Comparison of ENCODE assay signal across 8 mouse cellular contexts in genomic region chr15:96285323-96286014, GRCm38 (mm10). TPM values are rescaled to one million over a fixed set of nuclear protein-coding genes. Genes with fewer than 3 reads are reported as not detected.
DNase-seq lines count a peak whose midpoint lies in the region; ATAC-seq and TF ChIP-seq lines count a peak whose summit lies in the region.

No protein-coding gene starts in this region.

- peak; percentile 84 for DNase-seq in CH12.LX (ENCODE audit: extremely low read depth)
- DNase-seq in c-Kit-positive CD71-negative TER-119-negative erythroid progenitor cells, embryonic 14.5 days (ENCODE audit: low read depth): peak; percentile 66
- peak; percentile 89 for DNase-seq in forebrain, embryonic 10.5 days (ENCODE audit: extremely low spot score, low spot score)
- DNase-seq in kidney, postnatal 14 days: peak; percentile 93
- peak; percentile 80 for DNase-seq in liver, embryonic 13.5 days
- DNase-seq in natural killer cell, adult 2 months (ENCODE audit: low spot score in 2 of 2): peak; percentile 85 to 86

- TF ChIP-seq EP300 in CH12.LX (IDR thresholded peaks at IDR 0.05; ENCODE audit: low read length): no peak; the same call in 1 of the 2 replicates

- TF ChIP-seq RAD21 in CH12.LX (IDR thresholded peaks at IDR 0.05; ENCODE audit: low read depth, low read length): no peak

- H3K4me1 ChIP-seq in CH12.LX (ENCODE audit: control insufficient read depth in 1 of 2, insufficient read depth in 2 of 2): peaks cover 0 to 34% of the 10 kb centered on the region in 2 experiments; a peak in 3 of 4 replicates
- H3K4me1 ChIP-seq in forebrain, embryonic 10.5 days: peaks cover 55% of the 10 kb centered on the region
- peaks cover 35% of the 10 kb centered on the region for H3K4me1 ChIP-seq in heart, embryonic 15.5 days (replicated peaks)
- H3K4me1 ChIP-seq in liver, embryonic 13.5 days (replicated peaks): peaks cover 44% of the 10 kb centered on the region
- peaks cover 22% of the 10 kb centered on the region for H3K4me1 ChIP-seq in stomach, embryonic 14.5 days (ENCODE audit: control insufficient read depth, insufficient read depth, low read length)

- in situ Hi-C loops in CH12.LX (cut with MboI; ENCODE audit: low pct_ligation_motif_present, low pct_unique_long_range_greater_than_20kb, low sequenced_read_pairs): no loop called here

- TF ChIP-seq POLR2A in CH12.LX (IDR thresholded peaks at IDR 0.05; ENCODE audit: low read depth, low read length): peak; percentile 81

- peak overlapping the region; percentile 94 for H3K9ac ChIP-seq in CH12.LX (ENCODE audit: insufficient read depth, low read depth)
- peak overlapping the region; percentile 99 for H3K9ac ChIP-seq in heart, embryonic 15.5 days
- H3K9ac ChIP-seq in liver, embryonic 13.5 days: peak overlapping the region; percentile 98
- peak overlapping the region; percentile 100 for H3K9ac ChIP-seq in stomach, embryonic 14.5 days (replicated peaks; ENCODE audit: low read depth, low read length)

- peak overlapping the region; percentile 77 for H3K4me2 ChIP-seq in CH12.LX (ENCODE audit: insufficient read depth, low read depth, poor library complexity, severe bottlenecking)
- peak overlapping the region; percentile 82 for H3K4me2 ChIP-seq in heart, embryonic 15.5 days
- H3K4me2 ChIP-seq in liver, embryonic 13.5 days: peak overlapping the region; percentile 90
- H3K4me2 ChIP-seq in stomach, embryonic 14.5 days (replicated peaks; ENCODE audit: low read depth, low read length): peak overlapping the region; percentile 88

- peak overlapping the region; percentile 82 for H3K27ac ChIP-seq in CH12.LX (ENCODE audit: insufficient read depth, low read depth)
- peak overlapping the region; percentile 100 for H3K27ac ChIP-seq in forebrain, embryonic 10.5 days
- H3K27ac ChIP-seq in heart, embryonic 15.5 days: peak overlapping the region; percentile 100
- peak overlapping the region; percentile 98 for H3K27ac ChIP-seq in liver, embryonic 13.5 days
- peak overlapping the region; percentile 100 for H3K27ac ChIP-seq in stomach, embryonic 14.5 days (ENCODE audit: low read length)

- H3K4me3 ChIP-seq in CH12.LX (replicated peaks in 1 of 3; ENCODE audit: low read depth in 2 of 3, low read length in 2 of 3, poor library complexity in 1 of 3): peak overlapping the region; percentile 73 to 83 (median 83)
- peak overlapping the region; percentile 93 for H3K4me3 ChIP-seq in forebrain, embryonic 10.5 days
- peak overlapping the region; percentile 92 for H3K4me3 ChIP-seq in heart, embryonic 15.5 days
- peak overlapping the region; percentile 92 for H3K4me3 ChIP-seq in liver, embryonic 13.5 days (replicated peaks)
- H3K4me3 ChIP-seq in stomach, embryonic 14.5 days (ENCODE audit: low read depth, low read length): peak overlapping the region; percentile 90

- TF ChIP-seq CTCF in CH12.LX (conservative IDR thresholded peaks at IDR 0.05 in 1 of 2, IDR thresholded peaks at IDR 0.05 in 1 of 2; ENCODE audit: low read depth in 2 of 2, low read length in 2 of 2): no peak

- peaks cover 5% of the 10 kb centered on the region for H3K9me3 ChIP-seq in CH12.LX (replicated peaks; ENCODE audit: low read length)
- H3K9me3 ChIP-seq in forebrain, embryonic 10.5 days: peaks cover 8% of the 10 kb centered on the region; the same call in 1 of the 2 replicates
- no peaks in the 10 kb centered on the region for H3K9me3 ChIP-seq in heart, embryonic 15.5 days (replicated peaks)
- H3K9me3 ChIP-seq in liver, embryonic 13.5 days (replicated peaks): no peaks in the 10 kb centered on the region
- H3K9me3 ChIP-seq in stomach, embryonic 14.5 days (ENCODE audit: control insufficient read depth, low read depth, low read length): no peaks in the 10 kb centered on the region

- peaks cover 8 to 19% of the 10 kb centered on the region in 2 experiments for H3K36me3 ChIP-seq in CH12.LX (replicated peaks in 1 of 2; ENCODE audit: control insufficient read depth in 1 of 2, insufficient read depth in 1 of 2, low read length in 1 of 2)
- H3K36me3 ChIP-seq in forebrain, embryonic 10.5 days (replicated peaks): peaks cover 25% of the 10 kb centered on the region
- peaks cover 5% of the 10 kb centered on the region for H3K36me3 ChIP-seq in heart, embryonic 15.5 days
- H3K36me3 ChIP-seq in liver, embryonic 13.5 days: peaks cover 20% of the 10 kb centered on the region
- H3K36me3 ChIP-seq in stomach, embryonic 14.5 days (ENCODE audit: control insufficient read depth, insufficient read depth, low read length): no peaks in the 10 kb centered on the region

- ATAC-seq in heart, embryonic 15.5 days (replicated peaks; ENCODE audit: insufficient number of reproducible peaks, insufficient read depth, low FRiP score, low read depth): peak; percentile 83
- ATAC-seq in liver, embryonic 13.5 days (ENCODE audit: low read depth): peak; percentile 68
- ATAC-seq in stomach, embryonic 14.5 days (ENCODE audit: insufficient number of reproducible peaks, insufficient read depth, low FRiP score, low read depth): peak; percentile 85

- dilution Hi-C loops in CH12.LX (cut with MboI; ENCODE audit: extremely low pct_ligation_motif_present, extremely low pct_unique_long_range_greater_than_20kb, low sequenced_read_pairs): no loop called here

- peaks cover 44% of the 10 kb centered on the region for H3K79me2 ChIP-seq in CH12.LX (replicated peaks; ENCODE audit: control insufficient read depth, extremely low read depth, insufficient read depth, poor library complexity, severe bottlenecking)

- under 1% methylated on average over 59 of the region's 64 CpGs for WGBS in forebrain, embryonic 10.5 days
- WGBS in heart, embryonic 15.5 days: under 1% methylated on average over 51 of the region's 64 CpGs
- WGBS in liver, embryonic 13.5 days (ENCODE audit: insufficient replicate concordance): under 1% methylated on average over 62 of the region's 64 CpGs
- under 1% methylated on average over 64 of the region's 64 CpGs for WGBS in stomach, embryonic 14.5 days

- H3K27me3 ChIP-seq in CH12.LX (replicated peaks): no peaks in the 10 kb centered on the region
- H3K27me3 ChIP-seq in forebrain, embryonic 10.5 days (ENCODE audit: poor library complexity, severe bottlenecking): no peaks in the 10 kb centered on the region
- H3K27me3 ChIP-seq in heart, embryonic 15.5 days: no peaks in the 10 kb centered on the region
- no peaks in the 10 kb centered on the region for H3K27me3 ChIP-seq in liver, embryonic 13.5 days
- H3K27me3 ChIP-seq in stomach, embryonic 14.5 days (ENCODE audit: control insufficient read depth, insufficient read depth, low read length): no peaks in the 10 kb centered on the region

TF ChIP-seq in CH12.LX, 34 proteins besides CTCF, POLR2A, EP300 and RAD21 (continues in another document):
- TF ChIP-seq RCOR1 (conservative IDR thresholded peaks at IDR 0.05; ENCODE audit: low read depth, low read length) (no peak; the same call in 1 of the 2 replicates), SMC3 (IDR thresholded peaks at IDR 0.05; ENCODE audit: low read depth, low read length) (no peak), ZNF384 (IDR thresholded peaks at IDR 0.05; ENCODE audit: low read depth, low read length) (no peak), ZC3H11A (IDR thresholded peaks at IDR 0.05; ENCODE audit: low read depth, low read length) (peak; percentile 94), BHLHE40 (IDR thresholded peaks at IDR 0.05; ENCODE audit: low read depth, low read length) (peak; percentile 45; the same call in 1 of the 2 replicates), NRF1 (IDR thresholded peaks at IDR 0.05; ENCODE audit: low read depth, low read length) (peak; percentile 83), TBP (conservative IDR thresholded peaks at IDR 0.05; ENCODE audit: low read depth, low read length) (0 out of 2 replicates have a peak, but pooled peaks have one; percentile 49), MXI1 (IDR thresholded peaks at IDR 0.05; ENCODE audit: low read depth, low read length) (peak; percentile 50), E2F4 (IDR thresholded peaks at IDR 0.05; ENCODE audit: insufficient replicate concordance, low read depth, low read length) (no peak), PAX5 (IDR thresholded peaks at IDR 0.05; ENCODE audit: low read length) (no peak), SIN3A (IDR thresholded peaks at IDR 0.05; ENCODE audit: low read length) (peak; percentile 60; the same call in 1 of the 2 replicates), KAT2A (IDR thresholded peaks at IDR 0.05; ENCODE audit: insufficient replicate concordance, low read length) (no peak), ZKSCAN1 (IDR thresholded peaks at IDR 0.05; ENCODE audit: borderline replicate concordance, low read depth, low read length) (no peak), POLR2AphosphoS2 (IDR thresholded peaks at IDR 0.05; ENCODE audit: low read depth, low read length) (no peak; the same call in 1 of the 2 replicates), MAZ (IDR thresholded peaks at IDR 0.05; ENCODE audit: low read depth, low read length) (peak; percentile 82), TCF12 (IDR thresholded peaks at IDR 0.05; ENCODE audit: low read depth, low read length) (peak; percentile 85), MEF2A (IDR thresholded peaks at IDR 0.05; ENCODE audit: borderline replicate concordance, low read depth, low read length) (peak; percentile 70), UBTF (IDR thresholded peaks at IDR 0.05; ENCODE audit: low read depth, low read length) (peak; percentile 79; the same call in 1 of the 2 replicates), JUND (conservative IDR thresholded peaks at IDR 0.05; ENCODE audit: low read depth, low read length) (no peak), CHD2 (IDR thresholded peaks at IDR 0.05; ENCODE audit: low read length) (no peak), HCFC1 (IDR thresholded peaks at IDR 0.05; ENCODE audit: low read depth, low read length) (peak; percentile 73), ETS1 (conservative IDR thresholded peaks at IDR 0.05; ENCODE audit: low read depth, low read length) (peak; percentile 60), USF2 (conservative IDR thresholded peaks at IDR 0.05; ENCODE audit: low read depth, low read length) (no peak), IRF4 (IDR thresholded peaks at IDR 0.05; ENCODE audit: low read depth, low read length) (peak; percentile 72; the same call in 1 of the 2 replicates), MAX (IDR thresholded peaks at IDR 0.05; ENCODE audit: low read length) (peak; percentile 41), USF1 (IDR thresholded peaks at IDR 0.05; ENCODE audit: low read depth, low read length) (no peak), ZMIZ1 (IDR thresholded peaks at IDR 0.05; ENCODE audit: low read depth, low read length) (peak; percentile 37)

RNA-seq across cellular contexts. Expression of gene Arid2, which starts 1.8 kb away (rescaled TPM):
- total RNA-seq in CH12.LX (2012; rRNA removed) (11.8 and 11.9 TPM in 2 replicates), CH12.LX (2014; rRNA removed) (14.1 TPM in 2 replicates)
- polyA plus RNA-seq in CH12.LX (2012; ENCODE audit: insufficient read length, low read depth): 10.8 and 13.3 TPM in 2 replicates
- 28.7 and 29.0 TPM in 2 replicates for polyA plus RNA-seq in forebrain, embryonic 10.5 days (2016; fragmentation: Nextera tagmentation; extraction: Ambion mirVana)
- polyA plus RNA-seq in heart, embryonic 15.5 days (2015; fragmentation: Nextera tagmentation; extraction: Ambion mirVana): 11.6 and 15.0 TPM in 2 replicates
- 7.9 and 9.6 TPM in 2 replicates for polyA plus RNA-seq in liver, embryonic 13.5 days (2015; fragmentation: Nextera tagmentation; extraction: Ambion mirVana)
- 29.6 and 31.2 TPM in 2 replicates for polyA plus RNA-seq in stomach, embryonic 14.5 days (2014; fragmentation: Nextera tagmentation; extraction: Ambion mirVana)

Comparison
In these comparisons a context has a peak if more than half of its experiments do, and no peak if none do; other contexts are left out.
1. Peak in every context shown above with its lines: DNase-seq, ATAC-seq, H3K4me3 ChIP-seq and H3K27ac ChIP-seq.